Mouse (Mus musculus) adrenal gland, postnatal 25 days (tissue): ENCODE measurements around the gene Dph2. TPM values are rescaled to one million over a fixed set of nuclear protein-coding genes. Genes with fewer than 3 reads are reported as not detected.

Experiments
- DNase-seq: peaks from one replicate; pipeline ENCODE4 v3.0.0; 2021; ENCODE audit warnings: mixed read lengths
- long read RNA-seq: library from polyadenylated mRNA; stranded (forward); transcript quantifications from one replicate; pipeline ENCODE4 v2.0.0, GENCODE M21; 2021
- total RNA-seq: library from RNA; stranded (reverse); gene quantifications from 2 replicates; pipeline ENCODE4 v1.2.3, GENCODE M21; 2021

Dph2 gene
- total RNA-seq: 10.6 and 14.2 TPM in 2 replicates
- long read RNA-seq, transcript Dph2-201 (6 exons, 2,555 nt): major isoform, 13 of 17 reads
- long read RNA-seq, partial matches to known transcripts: 2 of 17 reads
- long read RNA-seq, other reads (novel, unspliced or antisense): 2 of 17 reads

DNA sequence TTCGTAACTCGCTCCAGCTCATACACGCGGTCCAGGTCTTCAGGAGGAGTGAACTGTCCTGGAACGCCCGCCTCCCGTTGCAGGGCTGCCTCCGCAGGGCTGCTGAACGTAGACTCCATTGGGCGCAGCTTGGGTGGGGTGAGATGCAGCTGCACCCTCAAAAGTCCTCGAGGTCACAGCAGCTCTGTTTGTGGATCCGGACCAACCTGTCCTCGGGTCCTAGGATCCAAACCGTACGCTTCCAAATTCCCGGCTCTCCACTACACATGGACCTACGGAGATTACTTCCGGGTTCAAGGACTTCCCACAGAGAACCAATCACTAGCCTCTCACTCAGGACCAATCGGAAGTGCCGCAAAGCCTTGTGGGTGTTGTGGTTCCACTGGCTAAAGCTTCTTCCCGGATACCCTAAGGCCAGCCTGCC is at the start of gene Dph2:
Dph2 (minus strand) TSS at position 295 of the 424 bp plus-strand sequence.
- DNase-seq: peak; percentile 71

DNA sequence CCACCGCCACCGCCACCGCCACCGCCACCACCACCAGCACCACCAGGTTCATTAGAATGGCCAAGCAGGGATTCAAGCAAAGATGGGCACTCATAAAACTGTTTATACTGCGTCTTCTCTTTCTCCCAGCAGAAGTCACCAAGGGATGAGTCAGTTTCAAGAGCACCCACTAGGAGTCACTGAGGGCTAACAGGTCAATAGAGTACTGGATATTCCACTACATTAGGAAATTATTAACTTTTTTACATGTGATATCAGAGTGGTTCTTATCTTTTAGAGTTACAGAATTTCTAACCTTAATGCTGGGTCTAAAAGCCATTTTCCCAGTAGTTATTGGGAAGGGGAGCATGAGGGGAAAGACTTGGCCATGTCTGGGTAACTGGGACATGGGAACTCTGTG is 45.1 kb upstream of the Dph2 start:
- no peak for DNase-seq

DNA sequence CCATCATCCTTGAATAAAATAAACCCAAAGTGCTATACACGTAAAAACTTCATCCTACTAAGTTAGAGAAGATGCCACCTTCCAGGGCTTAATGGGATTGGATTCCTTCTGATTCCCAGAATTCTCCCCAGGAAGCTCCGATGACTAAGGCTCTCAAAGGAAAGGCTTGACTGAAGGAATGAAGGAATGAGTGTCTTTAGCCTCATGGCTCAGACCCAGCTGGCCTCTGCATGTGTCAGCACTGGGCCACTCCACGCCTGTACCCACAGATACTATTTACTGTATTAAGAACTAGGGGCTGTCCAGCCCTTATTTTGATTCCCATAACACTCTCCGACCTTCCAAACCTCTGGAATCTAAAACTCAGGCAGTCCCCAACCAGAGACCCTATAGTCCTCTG is 42.2 kb upstream of the Dph2 start:
- DNase-seq: no peak

DNA sequence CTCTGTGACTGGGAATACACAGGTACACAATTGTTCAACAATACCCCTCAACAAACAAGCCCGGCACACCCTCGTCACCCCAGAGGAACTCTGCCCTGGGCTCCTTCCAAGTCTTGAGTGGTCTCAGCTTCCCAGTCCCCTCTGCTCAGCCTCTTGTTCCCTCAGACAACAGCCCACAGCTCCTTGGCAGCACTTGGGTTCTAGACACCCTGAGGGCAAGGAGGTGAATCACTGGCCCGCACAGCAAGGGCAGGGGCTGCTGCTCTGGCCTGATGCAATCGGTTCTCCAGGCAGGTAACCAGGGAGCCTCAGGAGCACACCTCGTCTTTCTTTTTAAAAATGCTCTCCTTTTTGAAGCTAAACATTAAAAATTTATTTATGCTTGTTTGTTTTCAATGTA is 41.4 kb upstream of the Dph2 start:
- no peak for DNase-seq

DNA sequence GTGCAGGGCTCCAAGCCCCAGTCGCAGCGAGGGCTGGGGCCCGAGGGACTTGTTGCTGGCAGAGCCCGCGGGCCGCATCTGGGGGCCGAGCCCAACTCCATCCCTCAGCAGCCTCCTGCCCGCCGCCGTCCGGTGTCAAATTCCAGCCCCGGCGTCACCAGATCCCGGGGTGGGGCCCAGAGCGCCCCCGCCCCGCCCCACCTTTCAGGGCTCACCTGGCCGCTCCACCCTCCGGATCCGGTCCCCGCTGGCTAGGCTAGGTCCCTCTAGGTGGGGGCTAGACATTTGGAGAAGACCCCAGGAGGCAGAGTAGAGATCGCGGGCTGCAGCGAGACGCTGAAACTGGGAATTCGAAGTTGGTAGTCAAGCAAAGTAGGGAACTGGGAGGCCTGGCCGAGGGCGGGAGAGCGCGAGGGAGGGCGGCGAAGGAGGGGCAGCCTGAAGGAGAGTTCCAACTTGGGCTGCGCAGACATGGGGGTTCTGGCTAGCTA is 37.6 kb upstream of the Dph2 start, which contains the start of gene Artn:
Artn (minus strand) TSS at position 373 of the 491 bp plus-strand sequence.
- DNase-seq: peak; percentile 27

DNA sequence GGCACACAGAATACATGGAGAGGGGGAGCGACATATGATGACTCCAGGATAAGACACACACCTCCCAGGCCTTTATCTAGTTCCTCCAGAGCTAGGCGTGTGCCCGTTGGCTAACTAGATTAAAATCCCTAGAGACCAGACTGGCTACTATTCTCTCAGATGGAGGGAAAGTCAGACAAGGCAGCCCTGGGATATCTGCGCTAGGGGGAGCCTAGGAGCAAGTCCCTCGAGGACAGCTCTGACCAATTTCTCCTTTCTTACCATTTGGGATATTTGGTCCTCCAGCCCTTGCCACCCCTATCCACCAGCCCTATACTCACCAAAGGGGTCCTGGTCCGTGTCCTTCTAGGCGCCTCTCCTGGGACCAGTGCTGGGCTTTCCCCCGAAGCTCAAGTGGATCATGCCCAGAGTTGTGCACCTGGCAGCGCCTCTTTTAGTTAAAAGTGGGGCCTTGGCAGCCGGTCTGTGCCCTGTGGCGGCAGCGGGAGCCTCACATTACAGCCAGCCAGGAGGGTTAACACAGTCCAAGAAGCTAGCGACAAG is 36.9 kb upstream of the Dph2 start:
- peak; percentile 55 for DNase-seq

DNA sequence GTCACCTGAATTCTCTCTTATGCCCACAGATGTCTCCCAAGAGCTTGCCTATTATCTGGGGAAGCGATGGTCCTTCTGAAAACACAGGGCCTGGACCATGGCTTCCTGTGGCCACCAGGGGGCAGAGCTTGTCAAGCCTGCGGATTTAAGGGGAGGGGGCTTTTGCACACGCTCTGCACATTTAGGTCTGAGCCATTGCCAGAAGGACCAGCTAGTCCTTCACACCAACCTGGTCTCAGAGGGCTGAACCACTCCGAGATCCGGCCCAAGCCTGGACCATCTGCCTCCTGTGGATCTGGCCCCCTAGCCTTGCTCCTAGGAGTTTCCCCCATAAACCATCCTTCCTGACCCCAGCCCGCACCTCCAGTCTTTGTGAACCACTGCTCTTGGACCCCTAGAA is 36.4 kb upstream of the Dph2 start:
- DNase-seq: no peak

DNA sequence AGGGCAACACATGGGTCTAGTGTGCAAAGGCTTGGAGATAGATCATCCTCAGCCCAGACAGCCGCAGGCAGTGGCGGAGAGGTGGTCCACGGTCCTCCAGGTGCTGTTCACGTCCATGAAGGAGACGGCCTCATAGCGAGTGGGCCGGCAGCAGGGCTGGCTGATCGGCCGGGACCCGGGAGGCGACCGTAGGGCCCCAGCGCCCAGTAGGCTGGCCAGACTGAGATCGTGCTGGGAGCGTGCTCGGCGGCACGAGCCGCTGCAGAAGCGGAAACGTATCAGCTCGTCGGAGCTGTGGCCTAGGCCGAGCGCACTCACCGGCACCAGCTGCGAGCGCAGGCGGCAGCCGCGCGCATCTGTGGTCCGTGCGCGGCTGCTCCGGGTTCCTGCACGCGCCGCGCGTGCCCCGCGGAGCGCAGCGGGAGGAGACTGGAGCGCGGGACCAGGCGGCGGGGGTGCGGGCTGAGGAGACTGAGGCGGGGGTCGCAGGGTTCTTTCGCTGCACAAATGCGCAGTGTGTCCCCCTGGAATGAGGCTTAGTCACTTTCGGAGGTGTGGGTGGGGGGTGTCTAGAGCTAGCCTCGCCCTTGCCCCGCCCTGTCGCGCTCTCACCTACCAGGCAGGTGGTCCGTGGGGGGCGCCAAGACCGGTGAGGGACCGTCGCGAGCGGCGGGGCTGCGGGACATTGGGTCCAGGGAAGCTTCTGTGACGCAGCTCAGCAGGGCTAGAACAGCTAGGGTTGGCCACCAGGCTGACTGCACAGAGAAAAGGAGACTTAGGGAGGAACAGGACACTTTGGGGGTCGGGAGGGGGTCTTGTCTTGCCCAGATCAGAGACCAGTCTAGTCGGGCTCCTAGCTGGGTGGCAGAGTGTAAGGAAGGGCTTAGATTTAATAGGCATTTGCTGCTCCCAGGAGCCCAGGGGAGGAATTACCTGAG is 35.0 kb upstream of the Dph2 start:
- DNase-seq: peak; percentile 42

DNA sequence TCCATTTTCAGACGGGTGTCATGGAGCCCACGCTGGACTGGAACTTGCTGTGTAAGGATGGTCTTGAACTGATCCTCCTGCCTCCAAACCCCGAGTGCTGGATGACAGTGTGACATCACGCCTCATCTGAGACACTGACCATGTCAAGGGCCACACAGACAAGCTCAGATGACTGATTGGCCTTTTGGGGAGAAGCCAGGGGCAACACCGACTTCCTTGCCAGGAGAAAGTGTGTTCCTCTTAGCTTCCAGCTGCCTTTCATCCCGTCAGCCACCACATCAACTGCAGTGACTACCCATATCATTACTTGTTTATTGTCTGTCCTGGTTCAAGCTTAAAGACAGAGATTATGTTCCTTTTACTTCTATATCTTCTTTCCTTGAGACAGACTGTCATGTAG is 33.1 kb upstream of the Dph2 start:
- DNase-seq: no peak

DNA sequence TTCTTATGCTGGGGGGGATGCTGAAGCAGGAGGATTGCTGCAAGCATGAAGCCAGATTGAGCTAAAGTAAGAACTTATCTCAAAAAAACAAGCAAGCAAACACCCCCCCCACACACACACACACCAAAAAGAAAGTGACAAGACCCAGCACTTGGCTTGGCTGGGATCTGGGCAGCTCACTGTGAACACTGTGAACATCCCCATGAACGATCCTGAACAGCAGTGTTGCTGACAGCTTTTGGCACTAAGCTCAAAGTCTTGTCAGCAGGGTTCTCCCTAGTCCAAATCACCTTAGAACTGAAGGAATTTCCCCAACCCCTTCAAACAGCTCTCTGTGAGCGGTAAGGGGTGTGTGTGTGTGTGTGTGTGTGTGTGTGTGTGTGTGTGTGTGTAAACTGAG is 31.6 kb upstream of the Dph2 start:
- no peak for DNase-seq

DNA sequence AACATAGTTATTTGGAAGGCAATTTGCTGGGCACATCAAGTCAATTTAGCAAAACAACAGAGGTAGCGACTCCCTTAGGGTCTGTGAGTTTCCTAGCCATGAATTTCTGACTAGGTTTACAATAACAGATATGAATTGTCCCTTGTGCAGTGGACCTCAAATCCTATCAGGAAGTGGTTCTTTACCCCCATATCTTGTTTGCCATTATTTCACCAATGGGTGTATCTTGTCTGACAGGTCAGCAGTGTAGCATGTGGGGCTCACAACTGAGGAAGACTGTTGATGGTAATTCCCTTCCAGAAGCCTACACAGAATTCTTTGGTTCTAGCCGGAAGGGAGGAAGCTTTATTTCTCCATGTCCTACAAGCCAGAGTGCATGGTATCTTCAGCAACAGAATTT is 29.5 kb upstream of the Dph2 start:
- no peak for DNase-seq

DNA sequence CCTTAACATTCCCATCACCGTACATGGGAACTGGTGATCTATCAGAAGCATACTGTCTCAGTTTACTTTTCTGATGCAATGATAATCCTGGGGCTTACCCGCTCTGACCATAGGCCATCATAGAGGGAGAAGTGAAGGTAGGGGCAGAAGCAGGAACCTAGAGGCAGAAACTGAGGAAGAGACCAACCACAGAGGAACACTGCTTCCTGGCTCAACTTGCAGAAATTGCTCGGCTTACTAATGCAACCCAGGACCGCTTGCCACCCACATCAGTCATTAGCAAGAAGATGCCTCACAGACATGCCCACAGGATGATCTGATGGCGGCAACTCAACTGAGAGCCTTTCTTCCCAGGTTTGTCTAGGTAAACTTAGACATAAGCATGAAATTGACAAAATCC is 26.9 kb upstream of the Dph2 start:
- no peak for DNase-seq

DNA sequence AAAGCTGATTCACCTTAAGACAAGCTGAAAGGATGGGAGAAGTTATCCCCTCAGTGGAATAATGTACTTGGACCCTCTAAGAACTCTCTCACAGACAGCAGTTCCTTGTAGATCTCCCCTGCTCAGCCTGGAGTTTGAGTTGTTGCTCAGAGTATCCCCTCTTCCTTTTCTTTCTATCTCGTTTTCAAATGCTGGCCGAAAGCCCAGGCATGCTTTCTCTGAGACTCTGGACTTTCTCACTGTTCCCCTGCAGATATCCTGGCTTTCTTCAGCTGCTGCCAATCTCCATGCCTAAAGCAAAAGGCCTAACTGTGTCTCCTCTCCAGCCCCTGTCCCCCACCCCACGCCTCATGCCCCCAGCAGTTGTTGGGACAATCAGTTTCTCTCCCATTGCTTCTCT is 26.4 kb upstream of the Dph2 start:
- no peak for DNase-seq

DNA sequence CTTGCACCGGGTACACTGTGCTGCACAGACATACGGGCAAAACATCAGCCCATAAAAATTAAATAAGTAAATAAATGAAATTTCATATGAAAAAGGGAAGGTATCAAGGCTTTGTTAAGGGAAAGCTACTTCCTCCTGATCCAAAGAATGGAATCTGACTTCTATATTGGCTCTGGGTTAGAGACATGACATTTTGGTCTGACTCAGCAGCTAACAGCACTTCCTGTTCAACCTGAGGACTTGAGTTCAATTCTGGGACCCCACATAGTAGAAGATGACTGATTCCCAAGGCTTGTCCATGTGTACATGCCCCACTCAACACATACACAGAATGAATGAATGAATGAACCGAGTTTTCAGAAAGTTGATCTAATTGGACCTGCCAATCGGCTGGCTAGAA is 26.0 kb upstream of the Dph2 start:
- no peak for DNase-seq

DNA sequence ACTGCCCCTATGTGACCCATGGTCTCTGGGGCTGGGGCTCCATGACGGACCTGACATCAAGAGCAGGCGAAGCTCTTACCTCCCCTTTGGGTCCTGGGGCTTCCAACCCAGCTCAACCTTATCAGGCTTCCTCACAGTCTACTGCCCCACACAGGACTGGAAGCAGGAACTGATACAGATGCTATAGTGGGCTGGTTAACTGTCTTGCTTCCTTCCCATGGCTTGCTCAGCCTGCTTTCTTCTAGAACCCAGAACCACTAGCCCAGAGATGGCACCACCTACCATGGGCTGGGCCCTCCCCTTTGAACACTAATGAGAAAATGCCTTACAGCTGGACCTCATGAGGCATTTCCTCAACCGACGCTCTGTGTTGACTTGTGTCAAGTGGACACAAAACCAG is 25.6 kb upstream of the Dph2 start:
- no peak for DNase-seq

DNA sequence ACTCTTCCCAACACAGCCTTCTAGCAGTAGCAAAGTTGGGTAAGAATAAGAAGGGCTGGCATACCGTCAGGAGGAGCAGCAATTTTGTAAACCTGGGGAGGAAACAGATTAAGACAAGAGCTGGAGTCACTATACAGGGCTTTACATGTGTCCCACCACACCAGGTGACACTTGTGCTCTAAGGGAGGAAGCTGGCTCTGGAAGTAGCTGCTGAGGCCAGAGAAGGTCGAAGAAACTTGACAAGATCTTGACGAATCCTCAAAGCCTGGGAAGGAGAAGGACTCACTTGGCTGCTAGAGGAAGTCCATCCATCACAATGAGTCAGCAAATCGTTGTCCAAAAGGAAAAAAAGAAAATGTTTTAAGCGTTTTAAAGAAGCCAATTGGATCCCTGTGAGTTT is 24.6 kb upstream of the Dph2 start:
- no peak for DNase-seq

DNA sequence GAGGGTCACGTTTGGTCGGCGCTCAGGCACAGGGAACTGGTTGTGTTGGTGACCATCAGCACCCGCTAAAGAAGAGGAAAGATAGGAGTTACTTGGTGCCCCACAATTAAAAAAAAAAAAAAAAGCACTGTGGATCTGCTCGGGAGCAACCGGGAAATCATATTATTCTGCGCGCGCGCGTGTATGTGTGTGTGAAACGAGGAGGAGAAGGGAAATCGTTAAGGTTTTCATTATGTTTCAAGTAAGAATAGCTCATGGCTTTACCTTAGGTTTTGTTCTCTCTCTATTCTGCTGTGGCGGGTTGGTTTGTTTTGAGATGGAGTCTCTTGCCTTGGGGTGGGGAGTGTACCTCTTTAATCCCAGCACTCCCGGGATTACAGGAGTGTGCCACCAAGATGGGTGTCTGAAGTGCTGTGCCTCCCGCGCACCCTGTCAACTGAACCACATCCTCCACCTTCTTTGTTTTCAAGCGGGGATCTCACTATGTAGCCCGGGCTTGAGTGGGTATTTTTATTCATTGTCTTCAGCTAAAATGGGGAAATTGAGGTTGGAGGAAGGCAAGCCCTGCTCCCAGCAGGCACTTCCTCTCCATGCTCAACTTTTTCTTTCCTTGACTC is 23.8 kb upstream of the Dph2 start:
- no peak for DNase-seq

DNA sequence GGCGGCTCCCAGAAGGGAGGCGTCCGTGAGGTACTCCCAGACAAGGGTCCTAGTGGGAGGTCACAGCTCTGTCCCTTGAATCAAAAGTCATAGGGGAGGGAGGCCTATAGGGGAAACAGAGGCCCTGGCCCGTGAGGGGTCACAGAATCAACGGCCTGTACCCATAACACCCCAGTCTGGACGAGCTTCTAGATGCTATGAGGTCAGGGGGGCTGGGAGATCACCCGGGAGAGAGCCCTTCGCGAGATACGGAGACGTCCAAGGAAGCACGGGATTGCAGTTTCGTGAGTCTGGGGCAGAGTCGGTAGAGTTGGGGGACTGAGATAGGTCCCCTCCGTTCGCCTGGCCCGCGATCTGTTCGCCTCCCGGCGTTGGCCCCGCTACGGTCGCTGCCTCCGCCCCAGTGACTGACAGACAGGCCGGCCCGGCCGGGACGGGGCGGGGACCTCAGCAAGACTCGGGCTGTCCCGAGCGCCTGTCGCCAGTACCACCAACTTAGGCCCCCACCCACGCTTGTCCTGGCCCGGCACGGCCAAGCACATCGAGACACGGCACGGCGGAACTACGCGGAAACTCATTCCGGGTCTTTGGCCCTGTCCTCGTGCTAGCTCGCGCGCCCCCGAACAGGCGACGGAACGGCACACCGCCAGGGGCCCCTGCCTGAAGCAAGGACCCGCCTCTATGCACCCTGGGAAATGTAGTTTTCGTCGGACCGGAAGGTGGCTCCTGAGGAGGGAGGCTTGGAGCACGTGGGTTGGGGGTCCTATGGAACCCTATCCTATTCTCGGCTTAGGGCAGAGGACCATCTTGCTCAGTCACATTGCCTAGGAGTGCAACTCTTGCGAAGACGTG is 23.0 kb upstream of the Dph2 start, which contains the start of gene Ipo13:
Ipo13 (minus strand) TSS at position 409 of the 852 bp plus-strand sequence.
- peak; percentile 88 for DNase-seq

DNA sequence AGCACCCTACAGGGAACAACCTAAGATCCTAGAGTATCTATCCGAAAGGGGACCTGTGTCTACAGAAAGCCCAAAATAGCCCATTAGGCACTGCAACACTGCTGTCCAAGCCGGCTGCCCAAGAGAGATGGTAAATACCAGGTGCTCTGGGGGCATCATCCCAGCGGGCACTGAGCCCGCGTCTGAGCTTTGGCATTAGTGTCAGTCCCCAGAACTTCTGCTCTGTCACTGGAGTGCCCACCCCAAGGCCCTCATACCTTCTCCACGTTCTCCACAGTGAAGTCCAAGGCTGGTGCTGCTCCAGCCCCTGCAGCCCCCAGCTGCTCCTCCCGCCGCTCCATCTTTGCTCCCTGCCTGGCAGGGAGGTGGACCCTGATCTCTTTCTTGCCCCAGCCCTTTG is 22.2 kb upstream of the Dph2 start:
- no peak for DNase-seq

DNA sequence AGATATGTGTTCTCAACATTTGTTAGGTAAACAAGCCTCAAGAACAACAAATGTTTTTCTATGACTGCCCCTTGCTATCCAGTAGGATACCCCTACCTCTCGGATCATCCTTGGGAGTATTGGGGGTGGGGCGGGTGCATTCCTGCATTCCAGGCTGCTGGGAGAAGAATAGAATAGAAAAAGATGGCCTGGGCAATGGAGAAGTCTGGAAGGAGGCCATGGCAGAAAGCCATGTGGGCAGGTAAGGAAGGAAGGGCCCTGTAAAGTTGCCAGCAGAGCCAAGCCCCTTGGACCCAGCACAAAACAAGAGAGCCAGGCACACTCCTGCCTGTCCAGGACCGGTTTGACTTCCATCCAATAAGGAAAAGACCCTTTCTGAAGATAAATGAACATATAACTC is 21.6 kb upstream of the Dph2 start:
- no peak for DNase-seq

DNA sequence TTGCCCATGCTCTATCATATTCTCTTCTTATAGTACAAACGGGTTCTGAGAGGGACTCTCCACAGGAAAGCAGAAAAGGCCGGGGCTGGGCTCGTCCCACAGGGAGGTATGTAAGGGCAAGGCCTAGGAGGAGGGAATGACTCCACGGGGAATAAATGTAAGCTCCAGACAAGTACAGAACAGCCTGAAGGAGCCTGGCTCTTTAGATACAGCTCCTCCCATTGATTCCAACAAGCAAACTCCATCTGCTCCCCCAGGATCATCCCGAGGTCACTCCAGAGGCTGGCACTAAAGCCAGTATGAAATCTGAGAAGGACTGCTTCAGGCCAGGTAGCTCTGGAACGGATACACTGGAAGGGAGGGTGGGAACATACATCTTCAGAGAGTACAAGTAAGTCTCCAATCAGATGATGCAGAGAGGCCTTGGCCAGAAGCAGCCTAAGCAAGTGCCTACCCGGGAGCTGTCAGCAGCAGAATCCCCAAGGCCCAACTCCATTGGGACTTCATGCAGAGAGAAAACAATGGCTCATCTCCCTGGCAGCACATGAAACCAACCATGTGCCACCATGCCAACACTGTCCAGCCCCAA is 20.9 kb upstream of the Dph2 start:
- DNase-seq: no peak
